Mouse (Mus musculus): Measurements from ENCODE around the gene Defb47.
A peak's percentile ranks its signal among the peaks of the same experiment; 100 is the strongest.

The Defb47 gene

GRCm38 (mm10) chr14:62997777-62998176 lies at the start of gene Defb47:
Defb47 (plus strand) TSS chr14:62998077.
- DNase-seq (ENCODE audit: low spot score in 2 of 2), result no peak

GRCm38 (mm10) chr14:62956091-62956490 lies 41.8 kb upstream of the Defb47 start:
- DNase-seq (ENCODE audit: low spot score in 2 of 2), result no peak

- no peak for DNase-seq (ENCODE audit: low spot score in 2 of 2)
Measured at GRCm38 (mm10) chr14:62963632-62964031, 34.2 kb upstream of the Defb47 start.

GRCm38 (mm10) chr14:62965342-62965741 lies 32.5 kb upstream of the Defb47 start:
- no peak for DNase-seq (ENCODE audit: low spot score in 2 of 2)

- DNase-seq (ENCODE audit: low spot score in 2 of 2), result no peak
Measured at GRCm38 (mm10) chr14:62965811-62966520, 31.9 kb upstream of the Defb47 start.

- peak in 1 of 2 experiments; percentile 16 for DNase-seq (ENCODE audit: low spot score in 2 of 2)
Measured at GRCm38 (mm10) chr14:62975046-62975445, 22.8 kb upstream of the Defb47 start.

- no peak for DNase-seq (ENCODE audit: low spot score in 2 of 2)
Measured at GRCm38 (mm10) chr14:62979815-62980214, 18.1 kb upstream of the Defb47 start.

- no peak for DNase-seq (ENCODE audit: low spot score in 2 of 2)
Measured at GRCm38 (mm10) chr14:62984410-62984809, 13.5 kb upstream of the Defb47 start, which contains the start of gene Defb48. Defb48 (minus strand) TSS chr14:62984510.

- no peak for DNase-seq (ENCODE audit: low spot score in 2 of 2)
Measured at GRCm38 (mm10) chr14:62991271-62991670, 6.6 kb upstream of the Defb47 start.

GRCm38 (mm10) chr14:62991849-62992510 lies 5.9 kb upstream of the Defb47 start:
- DNase-seq (ENCODE audit: low spot score in 2 of 2), result no peak

- no peak for DNase-seq (ENCODE audit: low spot score in 2 of 2)
Measured at GRCm38 (mm10) chr14:62998977-62999376, 1.1 kb downstream of the Defb47 start.

GRCm38 (mm10) chr14:63002588-63002987 lies 4.7 kb downstream of the Defb47 start:
- no peak for DNase-seq (ENCODE audit: low spot score in 2 of 2)

GRCm38 (mm10) chr14:63011471-63011870 lies 13.6 kb downstream of the Defb47 start, which contains the start of gene Defb43:
Defb43 (plus strand) TSS chr14:63011771.
- DNase-seq (ENCODE audit: low spot score in 2 of 2), result no peak

- DNase-seq (ENCODE audit: low spot score in 2 of 2), result no peak
Measured at GRCm38 (mm10) chr14:63013082-63013481, 15.2 kb downstream of the Defb47 start.

- no peak for DNase-seq (ENCODE audit: low spot score in 2 of 2)
Measured at GRCm38 (mm10) chr14:63014667-63015066, 16.8 kb downstream of the Defb47 start.

- DNase-seq (ENCODE audit: low spot score in 2 of 2), result peak; percentile 26 to 59
Measured at GRCm38 (mm10) chr14:63020524-63021156, 22.8 kb downstream of the Defb47 start.

- DNase-seq (ENCODE audit: low spot score in 2 of 2), result no peak
Measured at GRCm38 (mm10) chr14:63046691-63047090, 48.8 kb downstream of the Defb47 start, which contains the start of gene Defb42. Defb42 (plus strand) TSS chr14:63046991.

- DNase-seq (ENCODE audit: low spot score in 2 of 2), result no peak
Measured at GRCm38 (mm10) chr14:63049910-63050370, 52.1 kb downstream of the Defb47 start, which contains the start of gene Defb30. Defb30 (minus strand) TSS chr14:63049960.

Data from right cerebral cortex, postnatal 36 days (tissue).